ENCODE assay signal across 31 mouse cellular contexts in genomic region chr3:37283234-37283633, GRCm38 (mm10). TPM values are rescaled to one million over a fixed set of nuclear protein-coding genes. Genes with fewer than 3 reads are reported as not detected.
DNase-seq lines count a peak whose midpoint lies in the region; ATAC-seq and TF ChIP-seq lines count a peak whose summit lies in the region.
"Had no signal": no experiment of that assay in that cellular context is flagged by ENCODE, and none has a peak within 500 bp of the region (broad histone marks: within the 10 kb centered on the region; RNA-seq: fewer than 3 reads in every experiment).

No protein-coding gene starts in this region.

- ATAC-seq in liver, embryonic 12.5 days = peak; percentile 77
- ATAC-seq in liver, embryonic 15.5 days (ENCODE audit: insufficient read depth) = peak; percentile 60; the same call in 1 of the 2 replicates
- ATAC-seq in forebrain, postnatal 0 days = no peak
- ATAC-seq in lung, postnatal 0 days = no peak
- ATAC-seq: forebrain, embryonic 15.5 days; hindbrain, embryonic 16.5 days had no signal

- no peak overlapping the region; the same call in 1 of the 2 replicates for H3K9ac ChIP-seq in liver, embryonic 12.5 days
- no peak overlapping the region for H3K9ac ChIP-seq in liver, embryonic 15.5 days
- no peak overlapping the region for H3K9ac ChIP-seq in forebrain, postnatal 0 days
- no peak overlapping the region for H3K9ac ChIP-seq in lung, postnatal 0 days (replicated peaks; ENCODE audit: low read depth)
- H3K9ac ChIP-seq: embryonic facial prominence, embryonic 13.5 days; forebrain, embryonic 12.5 days; forebrain, embryonic 15.5 days; hindbrain, embryonic 13.5 days had no signal

- TF ChIP-seq CTCF in forebrain, postnatal 0 days (IDR thresholded peaks at IDR 0.05; ENCODE audit: low read depth) = no peak
- no peak for TF ChIP-seq CTCF in lung, postnatal 0 days (IDR thresholded peaks at IDR 0.05)

- peak overlapping the region; percentile 4; the same call in 1 of the 2 replicates for H3K4me2 ChIP-seq in liver, embryonic 12.5 days
- H3K4me2 ChIP-seq in liver, embryonic 15.5 days = no peak overlapping the region; the same call in 1 of the 2 replicates
- no peak overlapping the region for H3K4me2 ChIP-seq in forebrain, postnatal 0 days (ENCODE audit: low read depth)
- H3K4me2 ChIP-seq in lung, postnatal 0 days (replicated peaks; ENCODE audit: low read depth, low read length) = no peak overlapping the region
- H3K4me2 ChIP-seq: embryonic facial prominence, embryonic 13.5 days; forebrain, embryonic 12.5 days; forebrain, embryonic 15.5 days; heart, embryonic 11.5 days; hindbrain, embryonic 13.5 days had no signal

- H3K9me3 ChIP-seq in heart, embryonic 10.5 days = no peaks in the 10 kb centered on the region
- no peaks in the 10 kb centered on the region for H3K9me3 ChIP-seq in liver, embryonic 12.5 days (replicated peaks)
- no peaks in the 10 kb centered on the region for H3K9me3 ChIP-seq in liver, embryonic 15.5 days (replicated peaks)
- no peaks in the 10 kb centered on the region for H3K9me3 ChIP-seq in forebrain, postnatal 0 days (ENCODE audit: low read length)
- H3K9me3 ChIP-seq in lung, postnatal 0 days (ENCODE audit: low read length) = no peaks in the 10 kb centered on the region
- H3K9me3 ChIP-seq: embryonic facial prominence, embryonic 10.5 days; embryonic facial prominence, embryonic 13.5 days; forebrain, embryonic 12.5 days; forebrain, embryonic 15.5 days; hindbrain, embryonic 10.5 days; hindbrain, embryonic 13.5 days had no signal

- no peaks in the 10 kb centered on the region for H3K27me3 ChIP-seq in heart, embryonic 10.5 days (ENCODE audit: insufficient read depth, poor library complexity, severe bottlenecking)
- H3K27me3 ChIP-seq in liver, embryonic 12.5 days (replicated peaks) = no peaks in the 10 kb centered on the region
- H3K27me3 ChIP-seq in liver, embryonic 15.5 days = no peaks in the 10 kb centered on the region
- H3K27me3 ChIP-seq in forebrain, postnatal 0 days (ENCODE audit: insufficient read depth, low read length) = no peaks in the 10 kb centered on the region
- no peaks in the 10 kb centered on the region for H3K27me3 ChIP-seq in lung, postnatal 0 days (replicated peaks; ENCODE audit: insufficient read depth, low read length)
- H3K27me3 ChIP-seq: embryonic facial prominence, embryonic 13.5 days; forebrain, embryonic 12.5 days; forebrain, embryonic 15.5 days; hindbrain, embryonic 13.5 days had no signal

- 70% methylated on average over 4 of the region's 4 CpGs for WGBS in heart, embryonic 10.5 days
- WGBS in liver, embryonic 12.5 days (ENCODE audit: insufficient replicate concordance) = 42% methylated on average over 4 of the region's 4 CpGs
- WGBS in liver, embryonic 15.5 days (ENCODE audit: insufficient replicate concordance) = 23% methylated on average over 4 of the region's 4 CpGs
- 92% methylated on average over 4 of the region's 4 CpGs for WGBS in forebrain, postnatal 0 days
- 75% methylated on average over 4 of the region's 4 CpGs for WGBS in lung, postnatal 0 days

- H3K4me3 ChIP-seq in heart, embryonic 10.5 days = no peak overlapping the region
- H3K4me3 ChIP-seq in liver, embryonic 12.5 days = no peak overlapping the region
- no peak overlapping the region for H3K4me3 ChIP-seq in liver, embryonic 15.5 days (replicated peaks)
- H3K4me3 ChIP-seq in forebrain, postnatal 0 days (ENCODE audit: low read depth, low read length) = no peak overlapping the region
- no peak overlapping the region for H3K4me3 ChIP-seq in lung, postnatal 0 days (ENCODE audit: low read depth, low read length)
- H3K4me3 ChIP-seq: embryonic facial prominence, embryonic 10.5 days; embryonic facial prominence, embryonic 13.5 days; erythroblast, embryonic 14.5 days; forebrain, embryonic 12.5 days; forebrain, embryonic 15.5 days; heart, adult 2 months; hindbrain, embryonic 10.5 days; hindbrain, embryonic 13.5 days had no signal

- DNase-seq in heart, embryonic 10.5 days (ENCODE audit: low spot score) = peak; percentile 47
- DNase-seq in heart, postnatal 4 days = no peak
- no peak for DNase-seq in right cerebral cortex, postnatal 10 days (ENCODE audit: low spot score in 2 of 2)
- DNase-seq in forebrain, postnatal 0 days = no peak
- no peak for DNase-seq in lung, postnatal 0 days (ENCODE audit: low spot score)
- DNase-seq: adrenal gland, postnatal 10 days; adrenal gland, postnatal 36 days; cerebellum, adult 18-20 months; cerebellum, adult 9-10 months; cerebellum, postnatal 14 days; gastrocnemius, postnatal 10 days; gastrocnemius, postnatal 36 days; heart, adult 2 months had no signal

- H3K4me1 ChIP-seq in heart, embryonic 10.5 days = no peaks in the 10 kb centered on the region
- peaks cover 29% of the 10 kb centered on the region for H3K4me1 ChIP-seq in liver, embryonic 12.5 days
- H3K4me1 ChIP-seq in liver, embryonic 15.5 days (replicated peaks) = peaks cover 14% of the 10 kb centered on the region
- H3K4me1 ChIP-seq in forebrain, postnatal 0 days (ENCODE audit: insufficient read depth) = no peaks in the 10 kb centered on the region; the same call in 1 of the 2 replicates
- no peaks in the 10 kb centered on the region for H3K4me1 ChIP-seq in lung, postnatal 0 days (ENCODE audit: insufficient read depth, low read depth, low read length)
- H3K4me1 ChIP-seq: embryonic facial prominence, embryonic 10.5 days; embryonic facial prominence, embryonic 13.5 days; forebrain, embryonic 12.5 days; hindbrain, embryonic 10.5 days; hindbrain, embryonic 13.5 days had no signal

- TF ChIP-seq EP300 in lung, postnatal 0 days (IDR thresholded peaks at IDR 0.05) = no peak

- no peak overlapping the region for H3K27ac ChIP-seq in heart, embryonic 10.5 days
- peak overlapping the region; percentile 17; the same call in 1 of the 2 replicates for H3K27ac ChIP-seq in liver, embryonic 12.5 days
- no peak overlapping the region for H3K27ac ChIP-seq in liver, embryonic 15.5 days (replicated peaks)
- H3K27ac ChIP-seq in forebrain, postnatal 0 days (ENCODE audit: low read depth, low read length) = no peak overlapping the region
- no peak overlapping the region for H3K27ac ChIP-seq in lung, postnatal 0 days (ENCODE audit: low read length)
- H3K27ac ChIP-seq: embryonic facial prominence, embryonic 10.5 days; embryonic facial prominence, embryonic 13.5 days; forebrain, embryonic 12.5 days; forebrain, embryonic 15.5 days; heart, adult 2 months; hindbrain, embryonic 10.5 days; hindbrain, embryonic 13.5 days had no signal

- H3K36me3 ChIP-seq in heart, embryonic 10.5 days = no peaks in the 10 kb centered on the region
- H3K36me3 ChIP-seq in liver, embryonic 12.5 days = no peaks in the 10 kb centered on the region
- no peaks in the 10 kb centered on the region for H3K36me3 ChIP-seq in liver, embryonic 15.5 days (replicated peaks)
- no peaks in the 10 kb centered on the region for H3K36me3 ChIP-seq in forebrain, postnatal 0 days (ENCODE audit: insufficient read depth)
- no peaks in the 10 kb centered on the region for H3K36me3 ChIP-seq in lung, postnatal 0 days (ENCODE audit: insufficient read depth, low read length)
- H3K36me3 ChIP-seq: embryonic facial prominence, embryonic 10.5 days; embryonic facial prominence, embryonic 13.5 days; forebrain, embryonic 12.5 days; forebrain, embryonic 15.5 days; hindbrain, embryonic 10.5 days; hindbrain, embryonic 13.5 days had no signal

RNA-seq across cellular contexts. Expression of gene Bbs12, which starts 29.1 kb away (rescaled TPM):
- polyA plus RNA-seq in heart, embryonic 10.5 days (2016; fragmentation: Nextera tagmentation; extraction: Ambion mirVana) = 5.9 and 7.7 TPM in 2 replicates
- 1 to 10 TPM; 2.2 to 2.7 TPM for total RNA-seq in heart, postnatal 4 days (2021)
- 5.2 and 5.9 TPM in 2 replicates for polyA plus RNA-seq in liver, embryonic 12.5 days (2016; fragmentation: Nextera tagmentation; extraction: Ambion mirVana)
- 2.6 and 3.2 TPM in 2 replicates for polyA plus RNA-seq in liver, embryonic 15.5 days (2015; fragmentation: Nextera tagmentation; extraction: Ambion mirVana)
- total RNA-seq in forebrain, postnatal 0 days (2014; rRNA removed) = 6.4 TPM in 2 replicates
- polyA plus RNA-seq in forebrain, postnatal 0 days (2015; fragmentation: Nextera tagmentation; extraction: Ambion mirVana) = 3.5 and 3.8 TPM in 2 replicates
- 3.3 and 4.0 TPM in 2 replicates for polyA plus RNA-seq in lung, postnatal 0 days (2015; fragmentation: Nextera tagmentation; extraction: Ambion mirVana)
- polyA plus RNA-seq: erythroblast, embryonic 14.5 days had no signal

RNA-seq across cellular contexts. Expression of gene Cetn4, which starts 29.3 kb away (rescaled TPM):
- 0.80 and 1.1 TPM in 2 replicates for polyA plus RNA-seq in heart, embryonic 10.5 days (2016; fragmentation: Nextera tagmentation; extraction: Ambion mirVana)
- 1 to 10 TPM; 1.6 to 2.0 TPM for total RNA-seq in heart, postnatal 4 days (2021)
- 1.7 and 2.3 TPM in 2 replicates for polyA plus RNA-seq in liver, embryonic 12.5 days (2016; fragmentation: Nextera tagmentation; extraction: Ambion mirVana)
- 0.84 and 1.7 TPM in 2 replicates for polyA plus RNA-seq in liver, embryonic 15.5 days (2015; fragmentation: Nextera tagmentation; extraction: Ambion mirVana)
- 1.8 and 5.0 TPM in 2 replicates for total RNA-seq in forebrain, postnatal 0 days (2014; rRNA removed)
- 3.9 and 4.1 TPM in 2 replicates for polyA plus RNA-seq in forebrain, postnatal 0 days (2015; fragmentation: Nextera tagmentation; extraction: Ambion mirVana)
- polyA plus RNA-seq in lung, postnatal 0 days (2015; fragmentation: Nextera tagmentation; extraction: Ambion mirVana) = 6.5 and 7.1 TPM in 2 replicates

RNA-seq across cellular contexts. Expression of gene Il21, which starts 50.8 kb away (rescaled TPM):
- polyA plus RNA-seq in heart, embryonic 10.5 days (2016; fragmentation: Nextera tagmentation; extraction: Ambion mirVana) = not detected in 2 replicates
- not detected for total RNA-seq in heart, postnatal 4 days (2021)
- not detected in 2 replicates for polyA plus RNA-seq in liver, embryonic 12.5 days (2016; fragmentation: Nextera tagmentation; extraction: Ambion mirVana)
- polyA plus RNA-seq in liver, embryonic 15.5 days (2015; fragmentation: Nextera tagmentation; extraction: Ambion mirVana) = not detected in 2 replicates
- total RNA-seq in forebrain, postnatal 0 days (2014; rRNA removed) = 0.14 TPM in 1 of 2 replicates, not detected in the other
- not detected in 2 replicates for polyA plus RNA-seq in forebrain, postnatal 0 days (2015; fragmentation: Nextera tagmentation; extraction: Ambion mirVana)
- not detected in 2 replicates for polyA plus RNA-seq in lung, postnatal 0 days (2015; fragmentation: Nextera tagmentation; extraction: Ambion mirVana)
- total RNA-seq: adrenal gland, adult 18-20 months; adrenal gland, postnatal 10 days; adrenal gland, postnatal 36 days; ES-E14; gastrocnemius, adult 18-20 months; gastrocnemius, postnatal 10 days; gastrocnemius, postnatal 36 days; granulocyte monocyte progenitor cell, adult 5-6 weeks; heart, adult 2 months; heart, postnatal 25 days had no signal
- polyA plus RNA-seq: embryonic facial prominence, embryonic 13.5 days; erythroblast, embryonic 14.5 days; forebrain, embryonic 12.5 days; forebrain, embryonic 15.5 days; heart, adult 2 months; heart, embryonic 11.5 days; heart, embryonic 14.5 days; heart, postnatal 0 days; hindbrain, embryonic 10.5 days; hindbrain, embryonic 13.5 days; hindbrain, embryonic 16.5 days had no signal

Comparison
In these comparisons a context has a peak if more than half of its experiments do, and no peak if none do; other contexts are left out.
1. ATAC-seq: peak in liver, embryonic 12.5 days (single experiment) and liver, embryonic 15.5 days (single experiment); none in forebrain, postnatal 0 days (single experiment) and lung, postnatal 0 days (single experiment).